Mouse (Mus musculus) gastrocnemius, postnatal 36 days (tissue): Measurements from ENCODE around the gene Fut9. TPM values are rescaled to one million over a fixed set of nuclear protein-coding genes. Genes with fewer than 3 reads are reported as not detected.

Experiments used
- DNase-seq, 2 experiments: peaks; one replicate each; pipeline ENCODE4 v3.0.0; 2022
- intact Hi-C: fragments of 180-260 bp; cut with DNase I; formaldehyde crosslinking; loops from one replicate; pipeline ENCODE4 v1.15.1; 2025
- long read RNA-seq, 2 experiments: library from polyadenylated mRNA; stranded (forward); transcript quantifications; one replicate each; pipeline ENCODE4 v2.0.0; 2021
- total RNA-seq, 2 experiments: library from RNA; stranded (reverse); gene quantifications; 2 replicates each; pipeline ENCODE4 v1.2.3; 2021

Gene Fut9
- not detected for total RNA-seq
- long read RNA-seq, experiment 1: 0 reads
- long read RNA-seq, experiment 2: 0 reads

DNA sequence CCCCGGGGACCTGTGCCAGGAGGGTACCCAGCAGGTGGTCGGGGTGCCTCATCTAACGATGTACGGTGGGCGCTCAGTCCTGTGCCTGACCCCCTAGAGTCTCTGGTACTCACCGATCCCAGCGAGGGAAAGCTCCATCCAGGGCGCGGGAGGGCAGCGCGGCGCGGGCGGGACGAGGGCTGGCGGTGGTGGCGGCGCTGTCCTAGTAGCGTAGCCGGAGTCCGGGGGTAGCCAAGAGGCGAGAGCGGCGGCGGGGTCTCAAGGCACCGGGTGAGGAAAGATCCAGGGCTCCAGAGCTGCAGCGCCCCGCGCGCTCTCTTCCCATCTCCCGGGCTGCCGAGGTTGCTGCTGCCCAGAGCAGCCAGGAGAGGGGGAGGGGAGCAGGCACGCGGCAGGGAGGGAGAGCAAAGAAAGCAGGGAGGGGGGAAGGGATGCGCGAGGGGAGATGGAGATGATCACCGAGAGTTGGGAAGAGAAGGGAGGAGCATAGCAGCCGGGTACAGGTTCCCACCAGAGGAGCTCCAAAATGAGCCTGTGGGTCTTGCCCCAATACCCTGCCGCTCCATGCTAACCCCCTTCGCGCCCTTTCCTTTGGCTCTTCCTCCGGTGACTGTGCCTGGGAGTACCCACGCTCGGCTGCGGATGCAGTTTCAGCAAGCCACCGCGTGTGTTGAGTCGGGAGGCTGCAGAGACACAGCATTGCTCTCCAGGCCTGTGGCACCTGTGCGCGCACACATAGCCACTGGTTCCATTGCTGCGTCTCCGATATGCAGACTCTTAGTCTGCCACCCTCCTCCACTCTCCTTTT lies at the start of gene Fut9:
Fut9 (minus strand) TSS at position 769 of the 808 bp plus-strand sequence.
- intact Hi-C loops: no loop called here
- DNase-seq: no peak

DNA sequence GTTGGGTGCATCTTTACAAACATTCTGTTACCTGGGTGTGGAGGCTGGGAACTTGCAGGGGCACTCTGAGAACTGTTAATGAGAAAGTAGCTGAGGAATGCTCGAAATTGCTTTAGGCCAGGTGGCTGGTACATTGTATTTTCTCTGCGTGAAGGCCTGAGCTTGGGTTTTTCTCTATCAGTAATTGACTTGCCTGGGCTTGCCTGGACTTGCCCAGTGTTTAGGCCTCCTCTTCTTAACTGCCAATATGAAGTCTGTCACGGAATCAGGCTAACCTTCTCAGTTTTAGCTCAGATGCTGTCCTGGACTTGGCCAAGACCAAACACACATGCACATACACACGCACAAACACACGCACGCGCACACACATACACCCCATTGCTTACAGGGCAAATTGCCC lies 15.7 kb upstream of the Fut9 start:
- no peak for DNase-seq

GRCm38 (mm10) chr4:25813340-25813739 lies 13.3 kb upstream of the Fut9 start:
- intact Hi-C loops: no loop called here
- DNase-seq: no peak

More for the DNA sequence above, 15.7 kb upstream of the Fut9 start:
- intact Hi-C loops: no loop called here

DNA sequence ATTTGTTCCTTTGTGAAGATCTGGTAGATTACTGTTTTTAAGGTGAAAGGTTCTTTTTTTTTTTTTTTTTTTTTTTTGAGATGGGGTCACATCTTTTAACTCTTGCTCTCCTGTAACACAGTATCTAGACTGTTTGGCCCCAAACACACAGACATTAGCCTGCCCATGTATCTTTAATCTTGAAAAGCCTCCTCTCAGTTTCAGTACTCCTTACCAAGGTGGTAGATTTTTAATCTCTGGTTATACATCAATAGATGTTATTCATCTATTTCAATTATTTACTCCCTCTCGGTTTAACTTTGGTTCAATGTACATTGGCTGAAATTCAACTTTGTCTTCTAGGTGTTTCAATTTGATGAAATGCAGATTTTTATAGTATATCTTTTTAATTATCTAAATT lies 10.0 kb upstream of the Fut9 start:
- intact Hi-C loops: no loop called here
- no peak for DNase-seq

DNA sequence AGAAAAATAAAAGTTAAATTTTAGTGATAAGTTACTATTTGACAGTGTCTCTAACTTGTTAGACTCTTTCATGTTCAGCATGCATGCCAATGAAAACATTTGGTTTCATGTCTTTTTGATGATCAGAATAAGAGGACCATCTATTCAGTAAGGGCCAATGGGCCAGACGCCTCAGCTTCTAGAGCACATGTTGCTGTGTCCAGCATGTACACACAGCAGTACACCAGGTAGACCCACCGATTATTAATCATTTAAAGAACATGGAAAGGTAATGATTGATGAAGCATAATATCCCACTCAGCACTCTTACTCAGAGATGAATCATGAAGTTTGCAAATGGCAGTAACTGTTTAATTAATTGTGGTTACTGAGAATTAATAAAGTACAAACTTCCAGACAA lies 1.7 kb upstream of the Fut9 start:
- intact Hi-C loops: no loop called here
- no peak for DNase-seq

DNA sequence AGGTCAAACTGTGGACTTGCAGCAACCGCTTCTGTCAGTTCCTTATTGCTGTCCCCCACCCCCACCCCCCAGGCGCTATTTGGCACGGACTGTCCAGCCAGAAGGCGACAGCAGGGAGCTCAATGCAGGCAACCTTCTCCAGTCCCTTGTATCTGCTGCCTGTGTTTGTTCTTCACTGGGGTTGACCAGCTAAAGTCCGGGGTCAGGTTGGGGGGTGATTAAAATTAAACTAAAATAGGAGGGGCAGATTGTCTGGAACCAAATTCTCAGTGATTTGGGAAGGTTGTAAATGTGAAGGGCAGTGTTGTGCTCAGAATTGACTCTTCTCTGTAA lies 206 bp upstream of the Fut9 start:
- no peak for DNase-seq
- intact Hi-C loops: no loop called here

DNA sequence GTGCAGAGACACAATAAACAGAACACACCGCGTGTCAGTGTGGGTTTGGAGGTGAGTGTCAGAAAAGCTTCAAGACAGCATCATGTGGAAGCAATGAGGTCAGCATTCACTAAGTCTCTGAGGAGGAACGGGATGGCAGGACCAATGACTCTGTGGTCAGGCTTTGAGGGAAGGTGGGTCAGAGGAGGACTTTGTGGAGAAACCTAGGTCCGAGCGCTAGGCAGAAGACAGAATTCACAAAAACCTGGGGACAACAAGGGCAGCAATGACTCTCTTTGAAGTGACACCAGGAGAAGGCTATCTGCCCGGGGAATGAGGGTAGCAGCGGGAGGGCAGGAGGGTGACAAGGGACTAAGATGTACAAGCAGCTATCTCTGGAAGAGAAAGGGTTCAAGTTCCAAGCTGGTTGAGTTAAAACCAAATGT lies 981 bp downstream of the Fut9 start:
- intact Hi-C loops: no loop called here
- DNase-seq: no peak

- intact Hi-C loops: no loop called here
- DNase-seq: no peak
Measured at GRCm38 (mm10) chr4:25798412-25798811, 1.6 kb downstream of the Fut9 start.

- intact Hi-C loops: no loop called here
- DNase-seq: no peak
Measured at GRCm38 (mm10) chr4:25796149-25796548, 3.9 kb downstream of the Fut9 start.

GRCm38 (mm10) chr4:25785276-25785675 lies 14.8 kb downstream of the Fut9 start:
- DNase-seq: no peak
- intact Hi-C loops: no loop called here

DNA sequence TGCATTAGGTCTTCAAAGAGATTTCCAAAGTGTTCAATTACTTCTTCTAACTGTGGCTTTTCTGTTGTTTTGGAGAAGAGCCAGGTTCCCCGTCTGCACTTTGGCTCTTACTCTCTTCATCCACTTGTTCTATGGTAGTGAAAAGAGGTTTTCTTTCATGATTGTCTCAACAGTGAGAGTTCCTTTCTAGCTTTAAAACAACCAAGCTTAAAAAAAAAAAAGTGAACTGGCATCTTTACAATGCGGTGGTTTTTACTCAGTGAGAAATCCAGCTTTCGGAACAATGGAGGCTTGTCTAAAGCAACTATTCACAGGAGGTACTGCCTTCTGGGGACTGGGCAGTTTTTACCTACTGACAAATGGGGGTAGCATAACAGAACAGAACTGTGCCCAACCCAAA lies 31.4 kb downstream of the Fut9 start:
- DNase-seq: no peak
- intact Hi-C loops: no loop called here

DNA sequence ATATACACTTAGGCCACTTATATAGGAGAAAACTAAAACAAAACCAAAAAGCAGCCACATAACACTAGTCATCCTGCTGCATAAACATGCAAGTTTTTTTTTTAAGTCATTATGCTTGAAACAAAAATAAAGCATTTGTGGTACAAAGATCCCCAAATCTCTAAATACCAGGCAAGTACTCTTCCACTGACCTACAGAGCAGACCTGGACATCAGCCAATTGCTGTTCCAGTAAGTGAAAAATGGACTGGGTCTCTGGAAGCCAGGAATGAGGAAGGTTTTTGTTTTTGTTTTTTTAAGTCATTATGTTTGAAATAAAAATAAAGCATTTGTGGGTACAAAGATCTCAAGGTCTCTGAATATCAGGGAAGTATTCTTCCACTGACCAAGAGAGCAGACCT lies 37.0 kb downstream of the Fut9 start:
- intact Hi-C loops: no loop called here
- DNase-seq: no peak

DNA sequence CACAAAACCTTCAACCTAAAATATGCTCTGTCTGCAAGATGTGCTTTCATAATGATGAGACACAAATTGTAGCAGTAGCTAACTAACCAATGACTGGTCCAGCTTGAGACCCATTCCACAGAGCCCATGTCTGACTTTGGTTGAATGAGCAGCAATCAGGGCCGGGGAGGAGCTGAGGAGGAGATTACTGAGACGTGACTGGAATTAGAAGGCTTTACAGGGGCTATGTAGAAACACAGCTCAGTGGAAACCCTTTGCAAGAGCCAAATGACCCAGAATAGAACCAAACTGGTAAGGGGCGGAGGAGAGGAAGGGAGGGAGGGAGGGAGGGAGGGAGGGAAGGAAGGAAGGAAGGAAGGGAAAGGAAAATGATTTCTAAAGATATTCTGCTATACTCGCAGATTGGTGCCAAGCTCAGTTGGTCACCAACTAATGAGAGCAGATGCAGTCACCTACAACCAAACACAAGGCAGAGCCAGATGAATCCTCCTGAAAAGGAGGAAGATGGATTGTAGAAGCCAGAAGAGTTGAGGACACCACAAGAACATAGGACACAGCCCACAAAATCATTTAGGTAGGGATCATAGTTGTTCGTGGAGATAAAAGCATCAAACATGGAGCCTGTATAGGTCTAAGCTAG lies 42.0 kb downstream of the Fut9 start:
- DNase-seq: no peak
- intact Hi-C loops: no loop called here

GRCm38 (mm10) chr4:25741553-25741952 lies 58.5 kb downstream of the Fut9 start:
- intact Hi-C loops: no loop called here
- no peak for DNase-seq

GRCm38 (mm10) chr4:25738782-25739181 lies 61.3 kb downstream of the Fut9 start:
- intact Hi-C loops: no loop called here
- no peak for DNase-seq

DNA sequence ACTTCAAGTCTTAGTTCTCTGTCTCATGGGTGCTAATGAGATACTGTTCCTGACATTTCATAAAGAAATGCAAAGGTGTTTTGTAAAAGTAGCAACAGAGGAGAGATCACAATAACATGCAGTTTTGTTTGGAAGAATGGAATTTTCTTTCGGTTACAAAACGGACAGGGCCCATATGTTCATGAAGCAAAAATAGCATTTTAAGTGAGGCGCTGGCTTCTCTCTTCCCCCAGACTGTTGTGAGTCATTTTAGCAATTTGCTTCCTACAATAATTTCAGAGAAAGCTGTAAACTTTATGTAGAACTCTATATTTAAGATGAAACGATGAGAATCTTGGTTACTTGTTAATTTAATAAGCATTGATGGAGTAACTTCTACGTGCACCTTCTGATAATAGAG lies 78.5 kb downstream of the Fut9 start:
- no peak for DNase-seq
- intact Hi-C loops: no loop called here

- no peak for DNase-seq
- intact Hi-C loops: no loop called here
Measured at GRCm38 (mm10) chr4:25713907-25714306, 86.1 kb downstream of the Fut9 start.

GRCm38 (mm10) chr4:25684976-25685375 lies 115.1 kb downstream of the Fut9 start:
- DNase-seq: no peak
- intact Hi-C loops: no loop called here

DNA sequence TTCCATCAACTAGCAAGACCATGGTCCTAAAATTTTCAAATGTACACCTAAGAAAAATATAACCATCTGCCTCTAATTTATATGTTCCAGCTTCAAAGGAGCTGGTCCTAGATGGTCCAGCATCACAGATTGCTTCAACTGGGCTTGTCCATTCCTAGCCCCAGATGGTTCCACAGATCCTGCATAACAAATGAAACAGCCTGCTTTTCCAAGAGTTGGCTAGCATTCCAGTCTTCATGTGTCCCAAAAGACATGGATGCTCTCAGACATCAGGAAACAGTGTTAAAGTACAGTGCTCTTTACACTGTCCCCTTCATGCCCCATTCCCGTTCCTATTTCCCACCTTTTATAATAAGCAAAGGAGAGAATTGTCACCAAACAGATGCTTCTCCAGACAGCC lies 135.8 kb downstream of the Fut9 start:
- intact Hi-C loops: no loop called here
- DNase-seq: no peak

- intact Hi-C loops: no loop called here
- DNase-seq: no peak
Measured at GRCm38 (mm10) chr4:25661204-25661727, 138.8 kb downstream of the Fut9 start.

- no peak for DNase-seq
- intact Hi-C loops: no loop called here
Measured at GRCm38 (mm10) chr4:25658792-25659191, 141.3 kb downstream of the Fut9 start.

DNA sequence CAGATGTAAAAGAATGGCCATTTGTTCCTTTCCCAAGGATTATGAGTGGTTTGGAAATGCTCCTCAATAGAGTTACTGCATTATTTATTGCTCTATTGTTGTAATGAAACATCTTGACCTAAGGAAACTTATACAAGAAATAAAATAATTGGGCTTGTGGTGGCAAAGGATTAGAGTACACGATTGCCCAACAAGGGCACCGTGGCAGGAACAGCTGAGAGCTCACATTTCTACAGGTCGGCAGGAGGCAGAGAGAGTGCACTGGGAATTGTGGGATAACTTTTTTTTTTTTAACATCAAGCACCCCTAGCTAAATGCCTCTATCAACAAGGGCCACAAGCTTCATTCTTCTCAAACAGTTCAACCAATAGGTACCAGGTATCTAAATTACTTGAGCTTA lies 148.1 kb downstream of the Fut9 start:
- DNase-seq: no peak
- intact Hi-C loops: no loop called here
